Mouse (Mus musculus) limb, embryonic 10.5 days (tissue): ENCODE measurements at regions not wholly inside any gene's neighbourhood (a gene's known extent, or its start where the extent isn't known, plus 50 kb on each side); places are given as distances from the start of the nearest gene placed in this dataset.

Experiments used
- DNase-seq: peaks from one replicate; pipeline ENCODE4 v3.0.0-alpha.2; 2017; ENCODE audit warnings: low spot score
- H3K27ac ChIP-seq: fragments of 300-500 bp; sonication (generic); 2 replicates; pipeline ENCODE4 v1.5.1; 2016; ENCODE audit warnings: mild to moderate bottlenecking
- H3K27me3 ChIP-seq: fragments of 300-500 bp; sonication (generic); 2 replicates; pipeline ENCODE4 v1.6.1; 2016; ENCODE audit warnings: low read depth, mild to moderate bottlenecking; ENCODE audit not compliant: poor library complexity, severe bottlenecking
- H3K36me3 ChIP-seq: fragments of 300-500 bp; sonication (generic); 2 replicates; pipeline ENCODE4 v1.6.1; 2016; ENCODE audit warnings: mild to moderate bottlenecking, moderate library complexity
- H3K4me1 ChIP-seq: fragments of 300-500 bp; sonication (generic); 2 replicates; pipeline ENCODE4 v1.6.1; 2016
- H3K4me3 ChIP-seq: fragments of 300-500 bp; sonication (generic); 2 replicates; pipeline ENCODE4 v1.5.1; 2016; ENCODE audit warnings: mild to moderate bottlenecking, moderate library complexity
- H3K9me3 ChIP-seq: fragments of 300-500 bp; sonication (generic); replicated peaks from 2 replicates; pipeline ENCODE4 v1.6.1; 2016; ENCODE audit warnings: mild to moderate bottlenecking
- WGBS: fragments of 180-500 bp; shearing (Covaris S2); methylation state at CpG from one replicate; pipeline ENCODE4 v1.1.7; 2016; 5-methylcytosine and 5-hydroxymethylcytosine counted together

DNA sequence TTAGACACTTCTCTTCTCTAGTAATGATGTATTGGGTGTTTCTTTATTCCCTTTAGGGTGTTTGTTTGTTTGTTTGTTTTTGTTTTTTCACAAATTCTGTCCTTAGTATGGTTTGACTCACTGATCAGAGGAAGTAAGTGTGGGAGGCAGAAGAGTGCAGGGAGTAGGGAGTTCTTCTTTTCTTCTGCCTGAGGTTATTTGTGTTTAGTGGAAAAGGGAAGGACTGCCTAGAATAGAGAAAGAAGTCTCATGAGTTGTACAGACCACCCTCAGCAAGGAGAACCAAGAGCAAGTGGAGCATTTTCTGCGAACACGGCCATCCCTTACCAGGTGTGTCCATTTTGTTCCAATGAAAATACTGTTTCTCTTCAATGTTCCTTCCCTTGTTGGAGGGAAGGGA, 253.9 kb downstream of the Ptprc start:
- Histone ChIP-seq H3K9me3 (no peaks in the 10 kb centered on the region), H3K4me1 (peaks cover under 1% of the 10 kb centered on the region; the same call in 1 of the 2 replicates), H3K36me3 (peaks cover 69% of the 10 kb centered on the region), H3K27ac (no peak overlapping the region), H3K27me3 (no peaks in the 10 kb centered on the region), H3K4me3 (no peak overlapping the region)
- 94% methylated on average over 2 of the region's 2 CpGs for WGBS
- DNase-seq, result no peak

GRCm38 (mm10) chr1:137919739-137920563, 255.6 kb downstream of the Ptprc start:
- H3K36me3 ChIP-seq, result peaks cover 73% of the 10 kb centered on the region
- H3K4me1 ChIP-seq, result no peaks in the 10 kb centered on the region
- 85% methylated on average over 6 of the region's 6 CpGs for whole genome bisulfite sequencing
- no peak overlapping the region for H3K4me3 ChIP-seq
- no peaks in the 10 kb centered on the region for H3K27me3 ChIP-seq
- no peak for DNase-seq
- no peak overlapping the region for H3K27ac ChIP-seq
- no peaks in the 10 kb centered on the region for H3K9me3 ChIP-seq

GRCm38 (mm10) chr1:137917449-137917848, 258.1 kb downstream of the Ptprc start:
- H3K9me3 ChIP-seq, result no peaks in the 10 kb centered on the region
- no peak overlapping the region for H3K4me3 ChIP-seq
- WGBS, result 88% methylated on average over 1 of the region's 1 CpGs
- H3K27me3 ChIP-seq, result no peaks in the 10 kb centered on the region
- H3K27ac ChIP-seq, result no peak overlapping the region
- H3K36me3 ChIP-seq, result peaks cover 65% of the 10 kb centered on the region
- no peak for DNase-seq
- no peaks in the 10 kb centered on the region for H3K4me1 ChIP-seq

GRCm38 (mm10) chr1:137906883-137907282, 268.6 kb downstream of the Ptprc start:
- H3K4me1 ChIP-seq, result peaks cover 32% of the 10 kb centered on the region
- peaks cover 43% of the 10 kb centered on the region for H3K36me3 ChIP-seq
- H3K4me3 ChIP-seq, result peak overlapping the region; percentile 26
- H3K9me3 ChIP-seq, result no peaks in the 10 kb centered on the region
- 39% methylated on average over 5 of the region's 5 CpGs for WGBS
- peak overlapping the region; percentile 53; the same call in 1 of the 2 replicates for H3K27ac ChIP-seq
- no peaks in the 10 kb centered on the region for H3K27me3 ChIP-seq
- no peak for DNase-seq

DNA sequence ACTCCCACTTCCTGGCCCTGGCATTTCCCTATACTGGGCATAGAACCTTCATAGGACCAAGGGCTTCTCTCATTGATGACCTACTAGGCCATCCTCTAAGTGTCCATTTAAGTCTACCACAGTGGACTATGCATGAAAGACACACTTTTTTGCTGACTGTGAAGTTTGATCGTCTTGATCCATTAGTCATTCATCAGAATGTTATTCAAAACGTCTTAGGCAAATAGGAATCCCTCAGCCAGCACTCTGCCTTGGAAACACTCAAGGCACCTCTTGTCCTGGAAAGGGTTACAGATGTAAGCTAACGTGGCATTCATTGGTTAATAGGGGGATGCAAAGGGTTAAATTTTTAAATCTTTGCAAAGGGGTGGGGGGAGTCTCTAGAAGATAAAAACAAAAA, 269.0 kb downstream of the Ptprc start:
- Histone ChIP-seq H3K4me3 (peak overlapping the region; percentile 26), H3K9me3 (no peaks in the 10 kb centered on the region), H3K4me1 (peaks cover 36% of the 10 kb centered on the region), H3K27ac (peak overlapping the region; percentile 53; the same call in 1 of the 2 replicates), H3K27me3 (no peaks in the 10 kb centered on the region), H3K36me3 (peaks cover 39% of the 10 kb centered on the region)
- WGBS, result 53% methylated on average over 3 of the region's 3 CpGs
- DNase-seq, result no peak

DNA sequence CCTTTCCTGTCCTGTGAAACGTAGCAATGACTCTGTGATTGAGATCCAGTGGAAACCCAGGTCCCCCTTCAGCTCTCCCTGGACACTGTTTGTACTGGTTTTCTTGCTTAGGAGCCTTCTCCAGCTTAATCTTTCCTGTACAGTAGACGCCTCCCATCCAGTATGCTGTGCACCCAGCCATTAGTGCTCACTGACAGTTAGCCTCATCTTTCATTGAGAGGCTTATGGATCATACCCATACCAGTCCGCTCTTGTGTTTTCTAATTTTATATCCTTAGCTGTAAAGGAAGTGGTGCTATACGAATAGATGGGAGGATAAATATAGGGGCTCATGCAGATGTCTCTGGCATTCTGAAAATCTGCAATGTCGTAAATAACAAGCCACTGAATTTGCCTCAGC, 269.9 kb downstream of the Ptprc start:
- WGBS, result 88% methylated on average over 5 of the region's 5 CpGs
- H3K4me1 ChIP-seq, result peaks cover 40% of the 10 kb centered on the region
- H3K27me3 ChIP-seq, result no peaks in the 10 kb centered on the region
- no peaks in the 10 kb centered on the region for H3K9me3 ChIP-seq
- no peak overlapping the region for H3K4me3 ChIP-seq
- peaks cover 30% of the 10 kb centered on the region for H3K36me3 ChIP-seq
- H3K27ac ChIP-seq, result no peak overlapping the region
- DNase-seq, result no peak

- Histone ChIP-seq H3K4me1 (peaks cover 40% of the 10 kb centered on the region), H3K4me3 (no peak overlapping the region), H3K36me3 (peaks cover 13% of the 10 kb centered on the region), H3K27ac (no peak overlapping the region), H3K27me3 (no peaks in the 10 kb centered on the region), H3K9me3 (no peaks in the 10 kb centered on the region)
- 78% methylated on average over 4 of the region's 4 CpGs for WGBS
- no peak for DNase-seq
These were observed 272.2 kb downstream of the Ptprc start for GRCm38 (mm10) chr1:137903351-137903750.

DNA sequence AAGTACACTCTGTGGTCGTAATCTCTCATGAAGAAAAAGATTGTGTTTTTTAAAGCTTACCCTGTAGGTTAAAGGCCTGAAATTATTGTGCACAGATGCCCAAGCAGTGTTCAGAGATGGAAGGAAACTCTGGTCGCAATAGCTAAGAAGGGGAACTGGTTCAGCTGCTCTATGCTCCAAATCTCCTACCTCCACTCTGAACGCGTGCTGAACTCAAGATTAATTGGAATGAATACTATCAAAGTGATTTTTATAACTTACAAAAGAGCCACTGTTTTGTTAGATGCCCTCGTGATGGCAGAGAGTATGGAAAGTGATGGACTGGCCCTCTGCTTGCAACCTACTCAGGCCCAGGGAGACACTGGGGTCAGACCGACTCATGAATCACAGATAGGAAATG, 272.6 kb downstream of the Ptprc start:
- no peak overlapping the region for H3K4me3 ChIP-seq
- peaks cover 10% of the 10 kb centered on the region for H3K36me3 ChIP-seq
- WGBS, result 84% methylated on average over 6 of the region's 6 CpGs
- peaks cover 45% of the 10 kb centered on the region for H3K4me1 ChIP-seq
- DNase-seq, result no peak
- no peaks in the 10 kb centered on the region for H3K9me3 ChIP-seq
- no peak overlapping the region; the same call in 1 of the 2 replicates for H3K27ac ChIP-seq
- no peaks in the 10 kb centered on the region for H3K27me3 ChIP-seq

- 77% methylated on average over 4 of the region's 4 CpGs for WGBS
- H3K27me3 ChIP-seq, result no peaks in the 10 kb centered on the region
- no peak for DNase-seq
- H3K4me1 ChIP-seq, result peaks cover 44% of the 10 kb centered on the region
- no peaks in the 10 kb centered on the region for H3K9me3 ChIP-seq
- H3K36me3 ChIP-seq, result peaks cover 10% of the 10 kb centered on the region
- H3K4me3 ChIP-seq, result peak overlapping the region; percentile 70; the same call in 1 of the 2 replicates
- H3K27ac ChIP-seq, result peak overlapping the region; percentile 30; the same call in 1 of the 2 replicates
These were observed 273.5 kb downstream of the Ptprc start for GRCm38 (mm10) chr1:137901996-137902395.

- H3K4me1 ChIP-seq, result peaks cover 39% of the 10 kb centered on the region
- H3K4me3 ChIP-seq, result peak overlapping the region; percentile 70
- 87% methylated on average over 5 of the region's 5 CpGs for WGBS
- peak overlapping the region; percentile 92 for H3K27ac ChIP-seq
- H3K27me3 ChIP-seq, result no peaks in the 10 kb centered on the region
- H3K36me3 ChIP-seq, result peaks cover 10% of the 10 kb centered on the region
- no peaks in the 10 kb centered on the region for H3K9me3 ChIP-seq
- DNase-seq, result no peak
These were observed 274.3 kb downstream of the Ptprc start for GRCm38 (mm10) chr1:137901211-137901610.

GRCm38 (mm10) chr1:137900621-137901071, 274.9 kb downstream of the Ptprc start:
- Histone ChIP-seq H3K27ac (peak overlapping the region; percentile 92), H3K4me3 (peak overlapping the region; percentile 70), H3K36me3 (peaks cover 10% of the 10 kb centered on the region), H3K27me3 (no peaks in the 10 kb centered on the region), H3K9me3 (no peaks in the 10 kb centered on the region), H3K4me1 (peaks cover 34% of the 10 kb centered on the region)
- WGBS, result 33% methylated on average over 8 of the region's 8 CpGs
- DNase-seq, result peak; percentile 55

DNA sequence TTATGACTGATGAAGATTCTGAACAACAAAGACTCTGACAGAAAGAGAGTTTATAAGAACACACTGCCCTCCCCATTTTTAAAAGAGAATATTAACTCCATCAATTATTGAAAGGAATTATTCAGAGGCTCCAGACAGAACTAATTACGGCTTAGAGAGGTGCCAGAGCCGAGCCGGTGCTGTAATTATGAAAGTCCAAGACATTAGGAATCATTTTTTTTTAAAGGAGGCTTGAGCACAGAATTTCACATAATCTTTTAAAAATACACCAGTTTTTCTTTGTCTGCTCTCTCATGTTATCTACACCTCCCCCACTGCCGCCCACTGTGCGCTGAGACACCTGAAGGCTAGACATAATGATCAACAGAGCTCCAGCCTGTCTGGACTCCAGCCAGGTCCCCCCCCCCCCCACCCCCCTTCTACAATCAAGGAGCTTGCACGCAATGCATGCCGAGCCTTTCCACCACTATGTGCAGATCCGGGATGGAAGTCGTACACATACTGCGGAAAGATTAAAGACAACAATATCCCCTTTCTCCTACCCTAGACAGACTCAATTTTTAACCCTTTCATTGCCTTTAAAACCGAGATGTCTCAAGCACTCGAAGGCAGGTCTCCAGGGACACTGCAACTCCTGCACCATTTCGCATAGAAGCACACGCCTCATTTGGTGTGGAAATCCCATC, 275.4 kb downstream of the Ptprc start:
- peak; percentile 88 for DNase-seq
- WGBS, result 6% methylated on average over 14 of the region's 14 CpGs
- peak overlapping the region; percentile 92 for H3K27ac ChIP-seq

DNA sequence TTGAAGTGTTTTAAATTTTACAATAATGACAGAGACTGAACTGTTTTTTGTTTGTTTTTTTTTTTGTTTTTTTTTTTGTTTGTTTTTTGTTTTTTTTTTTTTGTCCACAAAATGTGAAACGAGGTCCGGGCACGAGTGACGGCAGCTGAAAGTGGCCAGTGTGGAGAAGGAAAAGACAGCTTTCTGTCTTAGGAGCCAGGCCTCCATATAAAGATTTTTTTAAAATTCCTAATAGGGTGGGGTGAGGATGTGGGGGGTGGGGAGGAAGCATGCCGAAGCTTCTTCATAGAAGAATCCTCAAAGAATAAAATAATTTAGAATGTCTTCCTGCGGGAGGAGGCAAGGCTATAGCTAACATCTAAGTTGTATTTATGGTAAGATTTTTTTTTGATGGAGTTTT, 276.2 kb downstream of the Ptprc start:
- DNase-seq, result no peak
- 18% methylated on average over 6 of the region's 6 CpGs for whole genome bisulfite sequencing

More for the DNA sequence above, 275.4 kb downstream of the Ptprc start:
- Histone ChIP-seq H3K36me3 (peaks cover 10% of the 10 kb centered on the region), H3K4me3 (peak overlapping the region; percentile 70), H3K9me3 (no peaks in the 10 kb centered on the region), H3K4me1 (peaks cover 30% of the 10 kb centered on the region), H3K27me3 (no peaks in the 10 kb centered on the region)

More for the DNA sequence above, 276.2 kb downstream of the Ptprc start:
- peak overlapping the region; percentile 92 for H3K27ac ChIP-seq
- no peaks in the 10 kb centered on the region for H3K27me3 ChIP-seq
- peaks cover 32% of the 10 kb centered on the region for H3K4me1 ChIP-seq
- H3K36me3 ChIP-seq, result peaks cover 10% of the 10 kb centered on the region
- H3K4me3 ChIP-seq, result peak overlapping the region; percentile 70
- no peaks in the 10 kb centered on the region for H3K9me3 ChIP-seq
